Mouse (Mus musculus) MN1 (cell line): ENCODE results near the gene Tnfrsf11a.
"Not testable (repeated sequence)": the region's sequence is repeated elsewhere in the genome, so short reads cannot be mapped to it uniquely, and the experiment has no call there.

ENCODE experiments used
- DNase-seq: peaks from one replicate; pipeline ENCODE4 v3.0.0-alpha.2; 2016; ENCODE audit warnings: low spot score

Tnfrsf11a gene

DNA sequence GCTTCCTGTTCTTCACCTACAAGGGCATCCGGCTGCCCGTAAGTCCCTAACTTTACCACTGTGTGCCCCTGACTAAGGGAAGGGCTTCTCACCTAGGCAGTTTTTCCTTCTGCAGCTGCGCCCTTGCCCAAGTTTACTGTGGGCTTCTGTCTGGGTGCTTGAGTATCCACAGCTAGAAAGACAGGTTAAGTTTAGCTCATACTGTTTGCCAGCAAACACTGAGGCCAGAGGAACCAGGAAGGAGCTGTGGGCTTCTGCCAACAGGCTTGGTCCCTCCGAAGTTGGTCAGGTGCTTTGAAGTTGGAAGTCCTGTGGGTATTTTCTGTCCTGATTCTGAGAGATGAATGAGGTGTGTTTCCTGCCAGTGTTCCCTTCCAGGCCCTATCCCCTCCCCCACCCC is 4.6 kb downstream of the Tnfrsf11a start:
- no peak for DNase-seq

DNA sequence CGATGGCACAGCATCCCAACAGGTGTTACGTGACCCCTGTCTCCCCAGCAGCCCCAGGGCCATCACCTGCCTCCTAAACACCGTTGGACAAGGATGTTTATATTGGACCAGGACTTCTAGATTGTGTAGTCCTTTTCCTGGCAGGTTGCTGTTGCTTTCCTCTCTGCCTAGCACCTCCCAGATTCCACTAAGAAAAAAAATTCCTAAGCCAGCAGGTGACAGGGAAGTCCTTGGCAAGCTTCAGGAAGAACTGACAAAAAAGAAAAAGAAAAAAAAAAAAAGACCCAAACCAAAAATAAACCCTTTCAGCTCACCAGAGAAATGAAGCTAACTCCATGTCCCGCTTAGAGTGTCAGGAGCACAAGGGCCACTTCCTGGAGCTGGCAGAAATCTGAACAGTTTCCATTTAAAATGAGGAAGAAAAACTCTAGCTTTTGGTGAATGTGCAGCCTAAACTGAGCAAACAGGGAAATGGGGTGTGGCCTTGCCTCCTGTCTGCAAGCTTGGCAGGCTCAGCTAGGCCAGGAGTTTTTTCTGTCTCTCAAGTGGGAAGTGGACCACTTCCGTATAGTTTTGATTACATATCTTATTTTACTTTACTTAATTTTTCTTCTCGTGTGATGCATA is 6.3 kb downstream of the Tnfrsf11a start:
- DNase-seq: no peak

DNA sequence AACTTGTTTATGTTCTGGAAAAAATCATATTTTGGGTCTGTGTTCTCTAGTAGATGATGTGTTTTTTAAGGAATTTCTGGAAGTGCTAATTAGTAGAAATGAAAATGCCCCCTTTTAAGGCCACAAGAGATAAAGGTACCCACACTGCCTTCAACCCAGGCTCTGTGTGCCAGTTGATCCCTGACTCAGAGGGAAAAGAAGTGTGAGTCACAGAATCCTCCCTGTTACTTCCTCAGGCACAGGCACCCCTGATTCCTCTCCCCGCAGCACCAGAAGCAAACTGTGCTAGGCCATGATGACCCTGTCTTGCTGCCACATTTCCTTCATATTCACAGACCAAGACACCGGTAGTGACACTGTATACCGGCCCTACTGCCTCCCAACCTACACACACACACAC is 9.6 kb downstream of the Tnfrsf11a start:
- no peak for DNase-seq

DNA sequence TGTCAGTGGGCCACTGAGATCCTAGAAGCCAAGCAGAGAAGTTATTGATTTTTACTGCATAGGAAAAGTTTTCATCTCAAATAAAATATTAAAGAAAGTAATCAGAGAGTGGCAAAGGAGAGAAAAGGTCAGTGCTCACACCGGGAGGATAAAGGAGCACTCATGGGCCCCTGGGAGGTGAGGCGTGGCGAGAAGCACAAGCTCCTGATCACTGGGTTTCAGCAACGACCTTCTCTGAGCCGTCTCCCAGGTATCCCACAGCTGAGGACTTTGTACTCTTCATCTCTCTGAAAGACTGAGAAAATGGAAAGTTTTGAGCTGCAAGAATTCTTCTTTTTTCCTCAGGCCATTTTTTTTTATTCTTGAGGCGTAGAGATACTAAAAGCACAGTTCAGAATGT is 14.2 kb downstream of the Tnfrsf11a start:
- DNase-seq: no peak

DNA sequence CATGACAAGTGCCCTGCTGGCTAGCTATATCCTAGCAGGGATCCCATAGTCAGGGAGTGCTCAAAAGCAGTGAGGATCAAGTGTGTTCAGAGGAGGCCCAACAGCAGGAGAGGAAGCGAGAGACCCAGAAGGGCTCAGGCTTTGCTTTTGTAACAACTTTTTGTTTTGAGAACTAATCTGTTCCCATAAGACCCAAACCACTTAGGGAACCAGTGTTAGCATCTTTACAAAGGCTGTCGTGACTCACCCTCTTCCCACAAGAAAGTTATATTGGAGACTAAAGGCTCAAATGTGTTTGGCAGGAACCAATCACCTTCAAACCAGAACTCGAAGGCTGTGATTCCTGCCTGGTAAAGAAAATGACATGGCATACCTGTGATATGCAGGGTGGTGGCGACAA is 15.2 kb downstream of the Tnfrsf11a start:
- no peak for DNase-seq

DNA sequence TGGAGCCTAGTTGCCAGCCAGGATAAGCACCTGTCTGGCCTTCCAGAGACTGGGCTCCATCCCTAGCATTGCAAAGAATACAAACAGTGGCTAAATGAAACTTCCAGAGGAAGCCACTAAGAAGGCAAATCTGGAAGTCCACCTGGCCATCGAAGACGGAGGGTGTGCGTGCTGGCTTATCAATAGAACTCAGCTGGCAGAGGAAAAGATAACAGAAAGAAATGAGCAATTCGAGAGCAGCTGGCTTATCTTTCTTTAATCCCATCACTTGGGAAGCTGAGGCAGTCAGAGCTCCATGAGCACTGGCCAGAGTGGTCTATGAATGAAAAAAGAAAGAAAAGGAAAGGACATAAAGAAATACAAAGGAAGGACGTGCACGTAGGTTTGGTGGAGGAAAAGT is 20.1 kb downstream of the Tnfrsf11a start:
- DNase-seq: no peak

DNA sequence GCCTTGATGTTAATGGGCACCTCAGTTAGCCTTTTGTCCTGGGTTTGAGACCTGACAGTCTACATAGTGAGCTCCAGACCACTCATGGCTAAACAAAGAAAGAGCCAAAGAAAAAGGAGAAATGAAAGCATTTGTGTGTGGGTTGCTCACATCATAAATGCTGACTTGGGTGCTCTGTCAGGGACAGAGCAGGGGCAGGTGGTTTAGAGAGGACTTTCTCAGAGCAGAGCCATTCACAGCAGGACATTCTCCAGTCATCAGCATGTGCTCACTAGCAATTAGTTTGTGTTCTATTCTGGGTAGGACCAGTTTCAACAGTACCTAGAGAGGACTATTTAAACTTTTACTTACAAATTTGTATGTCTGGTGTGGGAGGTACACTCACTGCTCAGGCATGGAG is 20.7 kb downstream of the Tnfrsf11a start:
- no peak for DNase-seq

DNA sequence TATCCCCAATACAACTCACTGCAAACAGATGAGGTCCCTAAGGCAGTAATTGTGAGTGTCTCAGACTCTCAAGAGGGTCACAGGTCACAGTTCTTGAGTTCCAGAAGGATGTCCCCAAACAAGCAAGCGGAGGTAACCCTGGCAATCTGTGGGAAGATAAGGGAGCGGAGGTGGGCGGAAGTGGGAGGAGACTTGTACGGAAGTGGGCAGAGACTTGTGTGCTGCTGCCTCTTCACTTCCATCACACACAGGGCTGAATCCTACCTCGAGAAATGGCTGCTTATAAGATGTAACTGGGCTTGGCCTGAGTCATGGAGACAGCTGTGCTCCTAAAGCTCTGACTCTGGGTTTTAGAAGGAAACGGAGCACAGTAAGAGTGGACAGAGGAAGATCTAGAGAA is 22.4 kb downstream of the Tnfrsf11a start:
- DNase-seq: no peak

DNA sequence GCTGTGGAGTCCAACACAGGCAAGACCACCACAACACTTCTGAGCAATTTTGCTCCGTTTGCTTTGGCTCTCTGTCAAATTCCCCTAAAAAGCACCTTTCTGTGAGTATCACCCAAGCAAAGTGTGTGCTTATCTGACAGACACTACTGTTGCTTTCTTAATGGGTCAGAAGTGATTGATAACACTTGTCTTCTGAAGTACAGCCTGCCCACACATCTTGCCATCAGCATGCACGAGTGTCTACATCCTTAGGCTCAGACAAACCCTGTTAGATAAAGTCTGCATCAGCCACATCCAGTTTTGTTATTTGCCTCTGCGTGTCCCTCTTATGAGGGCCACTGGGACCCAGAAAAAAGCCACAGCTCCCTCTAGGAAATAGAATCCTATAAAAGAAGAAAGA is 23.8 kb downstream of the Tnfrsf11a start:
- DNase-seq: no peak

DNA sequence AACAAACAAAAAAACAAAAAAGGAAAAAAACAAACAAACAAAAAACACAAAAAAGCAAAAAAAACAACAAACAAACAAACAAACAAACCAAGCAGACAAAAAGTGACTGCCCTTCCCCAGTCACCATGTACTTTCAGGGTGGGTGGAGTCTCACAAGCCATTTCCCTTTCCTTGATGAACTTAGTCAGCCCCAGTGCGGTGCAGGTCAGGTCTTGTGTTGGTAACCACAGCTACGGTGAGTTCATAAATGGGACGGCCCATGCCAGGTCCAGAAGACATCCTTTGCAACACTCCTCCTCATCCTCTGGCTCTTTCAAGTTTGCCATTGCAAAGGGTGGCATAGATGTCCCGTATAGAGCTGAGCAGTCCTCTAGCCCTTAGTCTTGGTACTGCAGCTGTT is 25.0 kb downstream of the Tnfrsf11a start:
- no peak for DNase-seq

DNA sequence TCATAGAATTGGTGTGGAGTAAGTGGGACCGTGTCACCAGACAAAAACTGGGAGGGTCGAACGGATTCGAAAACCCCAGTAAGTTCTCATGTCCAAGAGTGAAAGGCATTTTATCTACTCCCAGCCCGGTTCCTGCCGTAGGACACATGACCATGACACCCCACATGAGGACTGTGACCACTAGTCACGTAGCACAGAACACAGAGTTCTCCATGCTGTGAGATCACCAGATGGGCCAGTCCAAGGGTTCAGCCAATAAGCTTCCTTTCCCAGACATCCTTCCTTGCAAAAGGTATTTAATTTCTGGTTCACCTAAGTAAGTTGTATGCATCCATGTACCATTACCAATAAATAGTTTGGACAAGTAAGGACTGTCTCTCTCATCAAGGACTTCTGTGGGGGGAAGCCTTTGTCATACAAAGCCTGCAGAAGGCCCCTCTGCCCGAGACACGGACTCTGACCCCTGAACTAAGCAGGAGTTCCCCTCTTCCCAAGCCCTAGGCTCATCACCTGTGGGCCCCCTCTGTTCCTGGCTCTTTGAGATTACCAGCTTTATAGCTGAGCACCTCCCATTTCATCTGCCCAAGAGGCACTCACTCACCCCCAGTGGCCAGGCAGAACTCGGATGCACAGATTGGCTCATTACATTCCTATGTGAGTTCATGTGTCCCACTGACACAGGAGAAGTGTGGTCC is 26.7 kb downstream of the Tnfrsf11a start:
- no peak for DNase-seq

DNA sequence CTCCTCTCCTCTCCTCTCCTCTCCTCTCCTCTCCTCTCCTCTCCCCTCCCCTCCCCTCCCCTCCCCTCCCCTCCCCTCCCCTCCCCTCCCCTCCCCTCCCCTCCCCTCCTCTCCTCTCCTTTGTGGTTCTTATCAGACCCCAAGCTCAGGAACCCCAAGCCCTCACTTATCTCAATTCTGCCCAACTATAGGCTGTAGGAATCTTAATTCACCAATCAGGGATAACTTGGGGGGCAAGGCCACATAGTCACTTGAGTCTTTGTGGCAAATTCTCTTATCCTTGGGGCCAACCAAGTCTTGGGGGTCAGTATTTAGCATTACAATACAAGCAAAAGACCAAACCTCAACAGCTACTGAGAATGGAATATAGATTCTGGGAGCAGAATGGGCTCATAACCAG is 31.5 kb downstream of the Tnfrsf11a start:
- not testable (repeated sequence) for DNase-seq

DNA sequence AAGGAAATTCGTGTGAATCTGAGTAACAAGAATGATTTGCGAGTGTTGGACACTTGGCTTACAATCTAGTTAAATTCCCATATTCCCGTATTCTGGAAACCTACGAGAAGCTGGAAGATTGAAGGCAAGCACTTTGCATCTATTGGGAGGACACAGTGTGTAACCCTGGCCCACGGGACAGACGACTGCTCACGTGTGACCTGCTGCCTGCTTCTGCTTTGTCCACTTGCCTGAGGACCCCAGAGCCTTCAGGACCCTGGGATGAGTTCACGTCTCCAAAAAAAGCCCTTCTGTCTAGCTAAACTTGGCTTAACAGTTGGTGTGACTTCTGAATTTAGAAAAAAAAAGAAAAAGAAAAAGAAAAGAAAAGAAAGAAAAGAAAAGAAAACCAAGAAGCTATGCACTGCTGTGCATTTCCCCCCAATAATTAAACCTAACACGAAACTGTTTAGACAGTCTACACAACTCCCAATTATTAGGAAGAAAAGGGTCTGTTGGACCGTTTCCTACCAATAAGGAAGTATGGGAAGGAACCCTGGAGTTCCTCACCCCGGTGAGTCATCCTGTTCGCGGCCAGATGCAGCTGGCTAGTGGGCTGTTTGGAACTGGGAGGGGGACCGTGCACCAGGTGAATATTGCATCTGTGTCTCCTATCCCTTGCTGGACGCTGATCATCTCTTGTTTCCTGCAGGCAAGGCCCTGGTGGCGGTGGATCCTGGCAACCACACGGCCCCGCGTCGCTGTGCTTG is 32.6 kb downstream of the Tnfrsf11a start:
- peak; percentile 16 for DNase-seq

DNA sequence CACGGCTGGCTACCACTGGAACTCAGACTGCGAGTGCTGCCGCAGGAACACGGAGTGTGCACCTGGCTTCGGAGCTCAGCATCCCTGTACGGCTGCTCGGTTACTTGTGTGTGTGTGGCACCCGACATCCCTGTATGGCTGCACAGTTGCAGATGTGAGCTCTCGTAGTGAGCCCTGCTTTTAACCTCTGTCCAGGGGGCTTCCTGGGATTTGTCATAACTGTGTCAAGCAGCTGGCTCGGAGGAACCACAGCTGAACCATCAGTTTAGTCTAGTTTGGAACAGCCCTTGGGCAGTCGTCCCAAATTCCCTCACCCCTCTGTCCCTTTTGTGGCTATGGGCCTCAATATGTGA is 33.2 kb downstream of the Tnfrsf11a start:
- DNase-seq: no peak

DNA sequence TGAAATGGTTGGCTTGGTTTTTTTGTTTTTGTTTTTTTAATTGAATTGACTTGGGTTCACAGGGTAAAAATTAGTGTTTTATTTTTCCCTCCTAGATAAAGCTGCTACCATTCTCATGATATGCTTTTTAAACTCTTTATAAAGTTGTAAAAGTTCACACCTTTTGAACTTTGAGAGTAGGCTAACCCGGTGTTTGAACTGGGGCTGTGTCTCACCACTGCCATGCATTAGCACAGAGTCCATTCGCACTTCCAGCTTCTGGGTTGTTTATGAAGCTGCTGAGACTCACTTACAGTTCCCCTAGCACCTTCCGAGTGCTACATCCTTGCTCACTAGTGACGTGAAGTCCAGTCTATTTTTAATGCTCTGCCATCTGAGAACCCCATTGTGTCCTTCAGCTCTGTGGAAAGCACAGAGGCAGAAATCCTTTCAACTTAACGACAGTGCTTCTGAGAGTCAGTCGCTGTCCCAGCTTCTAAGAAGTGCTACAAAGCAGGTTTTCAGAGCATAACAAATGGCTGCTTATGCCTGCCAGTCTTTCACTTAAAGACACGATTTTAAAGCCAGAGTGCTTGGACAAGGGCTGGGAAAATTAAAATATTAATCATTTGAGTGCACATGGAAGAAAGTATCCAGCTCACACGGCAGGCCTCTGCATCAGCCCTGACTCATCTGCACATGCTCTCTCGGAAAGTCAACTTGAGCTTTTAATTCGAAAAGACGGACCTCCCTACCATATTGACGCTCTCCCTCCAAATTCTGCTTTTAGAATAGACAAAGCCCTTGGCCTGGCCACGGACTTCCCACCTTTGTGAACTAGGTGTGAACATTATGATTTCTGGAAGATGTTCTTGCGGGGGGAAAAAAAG is 34.1 kb downstream of the Tnfrsf11a start:
- no peak for DNase-seq

DNA sequence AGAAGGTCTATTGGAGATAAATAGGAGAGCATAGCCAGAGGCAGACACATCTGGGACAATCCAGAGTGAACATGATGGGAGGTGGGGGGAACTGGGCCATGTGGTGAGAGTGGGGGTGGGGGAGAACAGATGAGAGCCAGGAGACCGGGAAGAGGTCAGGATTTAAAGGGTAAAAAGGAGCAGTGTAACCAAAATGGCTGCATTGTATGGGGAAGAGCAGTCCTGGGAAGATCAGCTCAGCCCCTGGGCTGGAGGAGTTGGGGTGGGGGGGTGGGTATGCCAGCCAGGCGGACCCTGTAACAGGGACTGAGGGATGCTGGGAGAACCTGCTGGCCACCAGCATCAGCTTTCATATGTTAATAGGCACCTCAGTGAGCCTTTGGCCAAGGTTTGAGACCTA is 34.8 kb downstream of the Tnfrsf11a start:
- DNase-seq: no peak

DNA sequence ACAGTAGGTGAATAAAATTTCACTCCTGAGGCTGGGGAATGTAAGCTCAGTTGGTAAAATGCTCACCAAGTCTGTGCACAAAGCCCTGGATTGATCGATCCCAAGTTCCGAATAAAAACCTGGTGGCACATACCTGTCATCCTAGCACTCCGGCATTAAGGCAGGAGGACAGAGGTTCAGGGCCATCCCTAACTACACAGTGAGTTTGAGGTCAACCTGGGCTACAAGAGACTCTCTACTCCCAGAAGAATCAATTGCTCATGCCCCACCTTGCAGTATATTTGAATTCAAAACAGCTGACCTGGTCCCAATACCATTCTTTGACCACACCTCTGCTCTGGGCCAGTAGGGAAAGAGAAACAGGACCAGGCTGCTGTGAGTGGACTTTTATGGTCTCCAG is 35.2 kb downstream of the Tnfrsf11a start:
- DNase-seq: no peak

DNA sequence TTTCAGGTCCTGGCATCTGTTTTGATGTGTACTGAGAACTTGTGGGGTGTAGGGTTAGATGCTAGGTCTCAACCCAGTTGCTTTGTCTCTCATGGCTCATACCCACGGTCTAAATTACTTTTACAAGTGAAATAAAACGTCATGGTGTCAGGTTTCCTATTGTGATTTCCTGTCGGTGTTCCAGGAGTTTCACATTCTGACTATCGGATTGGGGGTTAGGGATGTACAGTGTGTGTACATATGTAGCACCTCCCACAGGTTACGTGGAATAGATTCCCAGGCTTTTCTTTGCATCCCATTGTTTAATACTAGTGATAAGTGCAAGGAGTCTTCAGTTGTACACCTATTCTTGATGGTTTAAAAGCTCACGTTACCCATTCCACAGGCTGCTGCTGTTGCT is 38.5 kb downstream of the Tnfrsf11a start:
- DNase-seq: no peak

DNA sequence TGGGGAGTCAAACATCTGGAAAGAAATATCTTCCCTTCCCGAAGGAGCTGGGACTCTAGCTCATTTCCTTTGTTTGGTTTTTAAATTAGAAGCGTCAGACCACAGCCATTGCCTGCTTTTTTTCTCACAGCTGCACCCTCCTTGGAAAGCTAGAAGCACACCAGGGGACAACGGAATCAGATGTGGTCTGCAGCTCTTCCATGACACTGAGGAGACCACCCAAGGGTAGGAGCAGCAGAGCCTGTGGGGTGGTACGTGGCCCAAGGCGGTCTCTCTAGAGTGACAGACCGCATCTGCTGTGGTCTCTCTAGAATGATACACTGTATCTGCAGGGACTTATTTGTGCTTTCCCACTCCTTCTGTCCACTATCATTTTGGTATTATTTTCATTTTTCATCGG is 39.2 kb downstream of the Tnfrsf11a start:
- no peak for DNase-seq

DNA sequence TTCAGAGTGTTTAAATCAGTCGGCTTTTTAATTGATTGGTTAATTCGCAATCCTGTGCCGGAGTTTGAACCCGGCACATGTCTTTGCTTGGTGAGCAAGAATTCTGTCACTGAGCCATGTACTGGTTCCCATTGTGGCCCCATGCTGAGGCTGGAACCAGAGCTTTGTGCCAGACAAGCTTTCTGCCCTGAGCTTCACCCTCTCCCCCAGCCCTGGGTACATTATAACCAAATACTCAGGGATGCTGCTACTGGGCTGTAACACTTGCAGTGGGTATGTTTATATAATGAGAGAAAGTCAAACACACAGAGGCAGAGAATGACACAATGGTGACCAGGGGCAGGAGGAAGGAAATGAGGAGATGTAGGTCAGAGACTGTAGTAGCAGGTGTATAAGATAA is 43.8 kb downstream of the Tnfrsf11a start:
- no peak for DNase-seq

DNA sequence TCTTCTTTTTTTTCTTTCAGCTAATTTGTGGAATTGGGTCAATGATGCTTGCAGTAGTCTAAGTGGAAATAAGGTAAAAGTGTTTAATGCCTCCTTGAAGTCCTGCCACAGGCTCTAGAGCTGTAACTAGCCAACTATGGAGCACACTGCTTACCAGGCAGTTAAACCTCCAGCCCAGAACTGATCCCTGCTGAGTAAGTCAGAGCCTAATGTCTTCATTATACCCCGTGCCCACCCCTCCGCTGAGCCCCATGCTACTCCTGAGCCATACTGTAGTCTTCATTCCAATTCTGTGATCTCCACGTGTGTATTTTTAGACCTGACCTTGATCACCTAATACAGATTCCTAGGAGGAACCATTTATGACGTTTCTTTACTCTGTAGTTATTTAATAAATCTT is 44.5 kb downstream of the Tnfrsf11a start:
- no peak for DNase-seq

DNA sequence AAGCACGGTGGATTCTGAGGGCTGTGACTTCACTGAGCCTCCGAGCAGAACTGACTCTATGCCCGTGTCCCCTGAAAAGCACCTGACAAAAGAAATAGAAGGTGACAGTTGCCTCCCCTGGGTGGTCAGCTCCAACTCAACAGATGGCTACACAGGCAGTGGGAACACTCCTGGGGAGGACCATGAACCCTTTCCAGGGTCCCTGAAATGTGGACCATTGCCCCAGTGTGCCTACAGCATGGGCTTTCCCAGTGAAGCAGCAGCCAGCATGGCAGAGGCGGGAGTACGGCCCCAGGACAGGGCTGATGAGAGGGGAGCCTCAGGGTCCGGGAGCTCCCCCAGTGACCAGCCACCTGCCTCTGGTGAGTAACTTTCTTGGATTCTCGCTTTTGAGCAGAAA is 46.9 kb downstream of the Tnfrsf11a start:
- no peak for DNase-seq
